ENCODE assay signal across 8 mouse cellular contexts in genomic region chr10:119238985-119239631, GRCm38 (mm10). TPM values are rescaled to one million over a fixed set of nuclear protein-coding genes. Genes with fewer than 3 reads are reported as not detected.
DNase-seq lines count a peak whose midpoint lies in the region; ATAC-seq and TF ChIP-seq lines count a peak whose summit lies in the region.

No protein-coding gene starts in this region.

- no peaks in the 10 kb centered on the region for H3K27me3 ChIP-seq in heart, embryonic 10.5 days (ENCODE audit: insufficient read depth, poor library complexity, severe bottlenecking)
- H3K27me3 ChIP-seq in kidney, embryonic 15.5 days, result no peaks in the 10 kb centered on the region
- no peaks in the 10 kb centered on the region for H3K27me3 ChIP-seq in liver, embryonic 16.5 days (ENCODE audit: control insufficient read depth, insufficient read depth, low read depth, low read length)
- no peaks in the 10 kb centered on the region for H3K27me3 ChIP-seq in neural tube, embryonic 11.5 days (ENCODE audit: control insufficient read depth, insufficient read depth, low read length)

- DNase-seq in left cerebral cortex, adult 2 months (ENCODE audit: extremely low spot score in 1 of 2, low spot score in 2 of 2), result peak; percentile 25 to 42
- DNase-seq in left cerebral cortex, adult 9 months (ENCODE audit: low spot score in 2 of 2), result no peak
- peak; percentile 69 for DNase-seq in embryo, embryonic 11 days
- DNase-seq in heart, embryonic 10.5 days (ENCODE audit: low spot score), result peak; percentile 81
- DNase-seq in neural tube, embryonic 11.5 days (ENCODE audit: low spot score), result peak; percentile 73
- DNase-seq in testis, postnatal 10 days (ENCODE audit: low spot score), result peak; percentile 77

- WGBS in heart, embryonic 10.5 days, result 0% methylated on average over 53 of the region's 54 CpGs
- WGBS in kidney, embryonic 15.5 days, result under 1% methylated on average over 41 of the region's 54 CpGs
- WGBS in liver, embryonic 16.5 days (ENCODE audit: insufficient replicate concordance), result 0% methylated on average over 52 of the region's 54 CpGs
- WGBS in neural tube, embryonic 11.5 days, result 0% methylated on average over 35 of the region's 54 CpGs

- H3K27ac ChIP-seq in left cerebral cortex, adult 2 months, result peak overlapping the region; percentile 99
- H3K27ac ChIP-seq in heart, embryonic 10.5 days, result peak overlapping the region; percentile 99
- peak overlapping the region; percentile 99 for H3K27ac ChIP-seq in kidney, embryonic 15.5 days
- H3K27ac ChIP-seq in liver, embryonic 16.5 days (ENCODE audit: low read length), result peak overlapping the region; percentile 93
- peak overlapping the region; percentile 96 for H3K27ac ChIP-seq in neural tube, embryonic 11.5 days (ENCODE audit: low read depth, low read length)

- H3K4me2 ChIP-seq in kidney, embryonic 15.5 days, result peak overlapping the region; percentile 66
- peak overlapping the region; percentile 81 for H3K4me2 ChIP-seq in liver, embryonic 16.5 days (ENCODE audit: low read depth, low read length)
- peak overlapping the region; percentile 86 for H3K4me2 ChIP-seq in neural tube, embryonic 11.5 days (ENCODE audit: low read depth)

- H3K36me3 ChIP-seq in heart, embryonic 10.5 days, result peaks cover 20% of the 10 kb centered on the region; the same call in 1 of the 2 replicates
- peaks cover 20% of the 10 kb centered on the region for H3K36me3 ChIP-seq in kidney, embryonic 15.5 days
- no peaks in the 10 kb centered on the region for H3K36me3 ChIP-seq in liver, embryonic 16.5 days (ENCODE audit: control insufficient read depth, insufficient read depth)
- peaks cover 6% of the 10 kb centered on the region; the same call in 1 of the 2 replicates for H3K36me3 ChIP-seq in neural tube, embryonic 11.5 days (ENCODE audit: control insufficient read depth, insufficient read depth, low read length)

- peaks cover 10% of the 10 kb centered on the region for H3K4me1 ChIP-seq in heart, embryonic 10.5 days
- H3K4me1 ChIP-seq in kidney, embryonic 15.5 days, result peaks cover 13% of the 10 kb centered on the region
- peaks cover 12% of the 10 kb centered on the region for H3K4me1 ChIP-seq in liver, embryonic 16.5 days (ENCODE audit: control insufficient read depth, low read depth, low read length)
- peaks cover 8% of the 10 kb centered on the region for H3K4me1 ChIP-seq in neural tube, embryonic 11.5 days (ENCODE audit: control insufficient read depth, insufficient read depth, low read length)

- no peak for TF ChIP-seq CTCF in left cerebral cortex, adult 2 months (IDR thresholded peaks at IDR 0.05)

- H3K9ac ChIP-seq in kidney, embryonic 15.5 days, result peak overlapping the region; percentile 92
- peak overlapping the region; percentile 95 for H3K9ac ChIP-seq in liver, embryonic 16.5 days (ENCODE audit: low read depth, low read length)
- peak overlapping the region; percentile 99 for H3K9ac ChIP-seq in neural tube, embryonic 11.5 days (ENCODE audit: low read length)

- no peaks in the 10 kb centered on the region for H3K9me3 ChIP-seq in heart, embryonic 10.5 days
- H3K9me3 ChIP-seq in kidney, embryonic 15.5 days (replicated peaks), result no peaks in the 10 kb centered on the region
- H3K9me3 ChIP-seq in liver, embryonic 16.5 days (replicated peaks; ENCODE audit: control insufficient read depth, low read length), result no peaks in the 10 kb centered on the region
- no peaks in the 10 kb centered on the region for H3K9me3 ChIP-seq in neural tube, embryonic 11.5 days (ENCODE audit: control insufficient read depth, low read length)

- intact Hi-C loops in left cerebral cortex, adult 2 months (cut with DNase I), result no loop called here

- peak overlapping the region; percentile 92 for H3K4me3 ChIP-seq in left cerebral cortex, adult 2 months
- H3K4me3 ChIP-seq in heart, embryonic 10.5 days, result peak overlapping the region; percentile 98
- H3K4me3 ChIP-seq in kidney, embryonic 15.5 days (replicated peaks), result peak overlapping the region; percentile 75
- peak overlapping the region; percentile 92 for H3K4me3 ChIP-seq in liver, embryonic 16.5 days (ENCODE audit: low read depth, low read length)
- H3K4me3 ChIP-seq in neural tube, embryonic 11.5 days (ENCODE audit: low read depth, low read length), result peak overlapping the region; percentile 98

- ATAC-seq in kidney, embryonic 15.5 days (replicated peaks; ENCODE audit: low FRiP score), result peak; percentile 65
- peak; percentile 2; the same call in 1 of the 2 replicates for ATAC-seq in liver, embryonic 16.5 days (ENCODE audit: low read depth)
- peak; percentile 36 for ATAC-seq in neural tube, embryonic 11.5 days (ENCODE audit: insufficient read depth, low FRiP score, low TSS enrichment)

RNA-seq across cellular contexts. Expression of gene Cand1, which starts 0.7 kb away (rescaled TPM):
- total RNA-seq in left cerebral cortex, adult 2 months (2021), result 100 to 1,000 TPM; 144 to 158 TPM
- polyA plus RNA-seq in heart, embryonic 10.5 days (2016; fragmentation: Nextera tagmentation; extraction: Ambion mirVana), result 66.9 and 72.8 TPM in 2 replicates
- 64.8 and 67.9 TPM in 2 replicates for polyA plus RNA-seq in kidney, embryonic 15.5 days (2015; fragmentation: Nextera tagmentation; extraction: Ambion mirVana)
- polyA plus RNA-seq in liver, embryonic 16.5 days (2015; fragmentation: Nextera tagmentation; extraction: Ambion mirVana), result 12.0 and 12.4 TPM in 2 replicates
- 130 and 131 TPM in 2 replicates for polyA plus RNA-seq in neural tube, embryonic 11.5 days (2014; fragmentation: Nextera tagmentation; extraction: Ambion mirVana)

Comparison
In these comparisons a context has a peak if more than half of its experiments do, and no peak if none do; other contexts are left out.
1. DNase-seq: peak in left cerebral cortex, adult 2 months (2 of 2), embryo, embryonic 11 days (single experiment), heart, embryonic 10.5 days (single experiment), neural tube, embryonic 11.5 days (single experiment) and testis, postnatal 10 days (single experiment); none in left cerebral cortex, adult 9 months (0 of 2).
2. ATAC-seq: peak in every context shown above with its lines; median percentile 65 in kidney, embryonic 15.5 days; 36 in neural tube, embryonic 11.5 days; 2 in liver, embryonic 16.5 days.
3. Peak in every context shown above with its lines, with median percentiles within 50 percentile points of each other: H3K27ac ChIP-seq, H3K4me3 ChIP-seq, H3K4me2 ChIP-seq and H3K9ac ChIP-seq.